Mouse (Mus musculus) layer of hippocampus, adult 8-10 months (tissue): Measurements from ENCODE around the gene Eef2. TPM values are rescaled to one million over a fixed set of nuclear protein-coding genes. Genes with fewer than 3 reads are reported as not detected.
A peak's percentile ranks its signal among the peaks of the same experiment; 100 is the strongest.

Experiments
- DNase-seq, 2 experiments: peaks; one replicate each; pipeline ENCODE4 v3.0.0; 2022; ENCODE audit warnings: low spot score in 2 of 2
- total RNA-seq, 4 experiments: library from RNA; stranded (reverse); gene quantifications; 2 replicates each; pipeline ENCODE4 v1.2.4; 2022

The Eef2 gene
- total RNA-seq, result 100 to 1,000 TPM; 820 to 960 (median 855) TPM

DNA sequence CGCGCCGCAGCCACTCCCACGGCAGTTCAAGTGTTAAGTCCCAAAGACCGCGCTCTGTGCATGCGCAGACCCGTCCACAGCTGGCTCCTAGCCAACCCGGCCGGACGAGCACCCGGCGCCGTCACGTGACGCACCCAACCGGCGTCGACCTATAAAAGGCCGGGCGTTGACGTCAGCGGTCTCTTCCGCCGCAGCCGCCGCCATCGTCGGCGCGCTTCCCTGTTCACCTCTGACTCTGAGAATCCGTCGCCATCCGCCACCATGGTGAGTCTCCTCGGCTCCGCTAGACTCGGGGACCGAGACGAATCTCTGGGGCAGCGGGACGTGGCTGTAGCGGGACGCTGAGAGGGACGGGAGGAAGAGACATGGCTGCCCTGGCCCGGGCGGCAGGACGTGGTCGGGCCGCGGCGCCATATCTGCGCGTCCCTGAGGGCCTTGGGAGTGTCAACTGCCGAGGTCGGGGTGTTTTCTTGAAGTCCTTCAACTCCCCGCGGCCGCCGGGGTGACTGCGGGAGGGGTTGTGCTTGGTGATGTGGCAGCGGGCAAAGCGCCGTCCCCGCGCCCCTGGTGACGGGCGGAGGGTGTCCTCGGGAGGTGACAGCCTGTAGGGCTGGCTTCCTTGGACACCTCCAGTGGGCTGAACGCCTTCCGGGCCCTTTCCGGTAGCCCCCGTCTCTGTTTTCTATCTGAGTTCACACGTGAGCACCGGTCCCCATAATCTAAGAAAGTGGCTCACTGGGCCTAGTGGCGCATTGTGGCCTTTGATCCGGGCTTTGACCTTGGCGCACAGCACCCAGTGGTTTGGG lies at the start of gene Eef2:
Gene Eef2 (plus strand): TSS at position 166 of the 806 bp plus-strand sequence.
- peak; percentile 95 to 99 for DNase-seq

DNA sequence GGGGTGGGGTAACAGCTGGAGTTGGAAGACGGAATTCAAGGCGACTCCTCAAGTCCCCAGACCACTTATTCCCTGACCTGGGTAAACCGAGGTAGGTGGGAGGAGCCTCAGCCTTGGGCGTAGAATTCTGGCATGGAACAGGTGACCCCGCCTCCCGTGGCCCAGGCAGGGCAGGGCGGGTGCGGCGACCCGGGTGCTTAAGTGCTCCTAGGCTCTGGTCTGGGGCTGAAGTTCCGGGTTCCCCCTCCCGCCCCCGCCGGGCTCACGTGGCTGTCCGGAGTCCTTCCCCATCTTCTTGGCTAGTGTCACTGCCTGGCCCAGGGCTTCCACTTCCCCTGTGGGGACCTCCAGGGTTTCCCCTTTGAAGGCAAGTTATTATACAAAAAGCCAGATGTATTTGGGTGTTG lies 42.2 kb upstream of the Eef2 start:
- no peak for DNase-seq

DNA sequence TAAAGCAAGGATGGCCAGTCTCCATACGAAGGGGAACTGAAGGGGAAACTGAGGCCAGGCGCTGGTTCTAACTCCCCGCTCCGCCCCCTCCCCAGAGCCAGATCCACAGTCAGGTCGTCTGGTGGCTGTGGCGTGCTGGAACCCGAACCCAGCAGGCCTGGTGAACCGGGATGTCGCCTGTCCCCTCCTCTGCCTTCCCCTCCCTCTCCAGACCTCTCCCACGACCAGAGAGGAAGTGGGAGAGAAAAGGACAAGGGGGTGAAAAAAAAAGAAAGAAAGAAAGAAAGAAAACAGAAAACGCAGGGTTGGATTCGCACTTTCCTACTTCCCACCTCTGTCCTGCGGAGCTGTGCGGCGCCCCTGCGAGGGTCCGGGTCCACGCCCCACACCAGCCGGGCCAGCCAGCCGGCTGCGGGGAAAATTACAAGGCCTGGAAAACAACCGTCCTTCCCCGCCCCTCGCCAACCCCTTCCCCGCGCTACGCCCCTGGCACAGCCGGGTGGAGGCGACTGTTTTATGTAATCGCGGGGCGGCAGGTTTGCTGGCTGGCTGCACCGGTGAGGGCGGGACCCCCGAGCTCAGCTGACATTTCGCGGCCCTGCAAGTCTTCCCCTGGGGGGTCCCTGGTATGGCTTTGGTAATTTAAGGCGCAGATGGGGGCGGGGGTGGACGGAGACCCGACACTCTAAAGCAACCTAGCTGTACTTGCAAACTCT lies 41.3 kb upstream of the Eef2 start, which contains the start of gene Zbtb7a:
Gene Zbtb7a (plus strand): TSS at position 255 of the 716 bp plus-strand sequence.
- DNase-seq, result peak in 1 of 2 experiments; percentile 42

DNA sequence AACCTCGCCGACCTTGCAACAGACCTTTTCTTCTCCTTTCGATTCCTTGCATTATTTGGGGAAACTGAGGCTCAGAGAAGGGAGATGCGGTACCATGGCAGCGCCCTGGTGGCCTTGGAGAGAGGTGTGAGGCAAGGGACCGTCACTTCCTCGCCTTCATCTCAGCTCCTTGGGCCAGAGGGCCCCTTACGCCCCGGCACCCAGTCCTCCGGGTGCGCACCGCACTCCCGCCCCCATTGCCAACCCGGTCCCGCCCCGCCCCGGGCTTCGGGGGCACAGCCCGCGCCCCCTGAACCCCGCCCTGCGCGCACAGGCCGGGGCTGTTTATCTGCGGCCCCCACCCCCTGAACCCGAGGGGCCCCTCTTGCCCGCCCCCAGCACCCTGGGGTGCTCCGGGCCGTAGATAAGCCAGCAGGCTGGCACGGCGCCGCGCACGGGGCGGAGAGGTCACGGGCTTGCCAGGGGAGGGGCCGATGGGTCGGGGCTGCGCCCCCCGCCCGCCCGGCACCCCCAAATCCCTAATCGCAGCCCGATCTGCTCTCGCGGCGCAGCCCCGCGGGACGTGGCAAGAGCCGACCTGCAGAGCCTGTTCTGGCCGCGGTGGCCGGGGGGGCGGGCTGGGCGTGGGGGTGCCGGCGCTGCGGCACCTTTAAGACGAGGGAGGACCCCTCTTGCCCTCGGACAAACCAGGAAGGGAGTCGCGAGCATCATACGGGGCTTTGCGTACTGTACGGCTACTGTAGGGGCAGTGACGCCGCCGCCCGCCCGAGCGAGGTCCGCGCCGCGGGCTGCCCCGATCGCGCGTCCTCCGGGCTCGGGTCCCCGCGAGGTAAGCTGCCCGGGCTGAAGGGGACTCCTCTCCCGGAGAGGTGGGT lies 40.4 kb upstream of the Eef2 start:
- DNase-seq, result peak in 1 of 2 experiments; percentile 48

DNA sequence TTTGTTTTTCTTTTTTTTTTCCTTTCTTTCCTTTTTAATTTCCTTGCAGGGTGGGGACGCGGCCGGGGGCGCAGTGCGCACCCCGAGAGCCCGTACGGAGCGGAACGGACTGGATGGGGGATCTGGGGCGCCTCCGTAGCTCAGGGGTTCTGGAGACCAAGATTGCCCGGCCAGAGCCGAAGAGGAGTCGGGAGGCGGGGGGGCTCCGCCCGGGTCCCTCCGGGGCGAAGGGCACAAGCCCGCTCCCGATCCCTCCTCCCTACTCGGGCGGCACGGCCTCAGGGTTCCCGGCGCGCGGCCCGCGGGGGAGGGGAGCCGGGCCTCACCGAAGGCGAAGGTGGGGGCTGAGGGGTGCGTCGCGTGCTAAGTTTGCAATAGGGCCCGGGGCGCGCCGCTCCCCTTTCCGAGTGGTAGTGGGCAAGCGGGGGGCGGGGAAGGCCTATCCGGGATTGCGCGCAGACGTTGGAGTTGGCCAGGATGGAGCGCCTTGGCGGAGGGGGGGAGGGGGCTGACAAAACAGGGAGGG lies 39.7 kb upstream of the Eef2 start:
- DNase-seq, result peak; percentile 74 to 76

DNA sequence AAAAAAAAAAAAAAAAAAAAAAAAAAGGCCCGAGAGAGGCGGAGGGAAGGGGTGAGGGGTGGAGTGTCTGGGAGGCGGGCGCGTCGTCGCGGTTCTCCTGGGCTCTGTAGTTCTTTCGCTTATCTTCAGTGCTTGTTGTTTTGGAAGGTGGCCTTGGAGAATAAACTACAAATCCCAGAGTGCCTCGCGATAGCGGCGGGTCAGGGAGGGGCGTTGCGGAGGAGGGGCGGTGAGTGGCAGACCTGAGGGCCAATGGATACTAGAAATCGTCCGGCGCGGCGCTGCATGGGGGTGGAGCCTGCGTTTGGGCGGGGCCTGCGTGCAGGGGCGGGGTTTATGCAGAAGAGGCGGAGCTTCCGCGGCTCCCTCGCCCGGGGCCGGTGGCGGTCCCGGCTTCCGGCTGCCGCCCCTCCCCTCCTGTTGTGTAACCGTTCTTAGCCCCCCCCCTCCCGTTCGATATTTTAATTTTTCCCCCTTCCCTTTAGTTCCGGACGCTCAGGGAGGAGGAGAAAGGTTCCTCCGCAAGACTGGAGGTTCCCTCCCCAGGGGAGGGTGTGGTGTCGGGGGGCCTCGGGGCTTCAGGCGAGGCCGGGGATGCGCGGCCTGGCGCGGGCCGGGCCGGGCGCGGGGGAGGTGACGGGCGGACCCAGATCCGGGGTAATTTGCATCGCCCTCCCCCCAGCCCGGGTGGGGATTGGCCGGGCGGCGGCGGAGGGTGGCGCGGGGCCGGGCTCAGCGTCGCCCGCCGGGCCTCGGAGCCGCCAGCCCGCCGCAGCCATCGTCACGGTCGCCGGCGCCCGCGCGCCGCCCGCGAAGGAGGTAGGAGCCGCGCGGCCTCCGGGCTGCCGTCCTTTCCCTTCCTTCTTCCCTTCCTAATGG lies 38.9 kb upstream of the Eef2 start:
- DNase-seq, result peak; percentile 99 to 100

DNA sequence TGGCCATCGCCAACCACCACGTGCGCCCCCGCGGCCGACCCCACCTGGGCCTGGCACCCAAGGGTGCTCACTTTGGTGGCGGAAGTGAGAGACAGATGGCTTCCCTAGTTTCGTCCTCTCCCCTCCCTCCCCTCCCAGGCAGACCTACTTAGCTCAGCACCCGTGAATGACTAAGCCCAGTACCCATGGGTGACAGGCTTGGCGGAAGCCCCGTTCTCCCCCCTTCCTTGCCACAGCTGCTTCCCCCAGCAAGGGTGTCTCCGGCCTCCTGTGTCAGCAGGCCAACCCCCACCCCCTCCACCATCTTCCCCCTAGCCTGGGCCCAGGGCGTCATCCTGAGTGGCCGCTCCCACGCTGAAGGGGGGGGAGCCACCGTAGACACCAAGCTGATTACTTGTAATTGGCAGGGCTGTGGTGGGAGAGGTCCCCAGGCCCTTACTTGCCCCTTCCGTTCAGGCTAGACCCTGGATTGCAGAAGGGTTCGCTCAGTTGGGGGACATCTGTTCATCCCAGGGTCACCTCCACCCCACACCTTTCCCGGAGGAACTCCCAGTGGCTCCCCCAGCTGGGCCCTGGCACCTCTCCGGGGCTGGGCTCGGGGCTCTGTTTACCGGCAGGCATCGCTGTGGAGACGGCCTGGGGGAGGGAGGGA lies 38.2 kb upstream of the Eef2 start:
- no peak for DNase-seq

DNA sequence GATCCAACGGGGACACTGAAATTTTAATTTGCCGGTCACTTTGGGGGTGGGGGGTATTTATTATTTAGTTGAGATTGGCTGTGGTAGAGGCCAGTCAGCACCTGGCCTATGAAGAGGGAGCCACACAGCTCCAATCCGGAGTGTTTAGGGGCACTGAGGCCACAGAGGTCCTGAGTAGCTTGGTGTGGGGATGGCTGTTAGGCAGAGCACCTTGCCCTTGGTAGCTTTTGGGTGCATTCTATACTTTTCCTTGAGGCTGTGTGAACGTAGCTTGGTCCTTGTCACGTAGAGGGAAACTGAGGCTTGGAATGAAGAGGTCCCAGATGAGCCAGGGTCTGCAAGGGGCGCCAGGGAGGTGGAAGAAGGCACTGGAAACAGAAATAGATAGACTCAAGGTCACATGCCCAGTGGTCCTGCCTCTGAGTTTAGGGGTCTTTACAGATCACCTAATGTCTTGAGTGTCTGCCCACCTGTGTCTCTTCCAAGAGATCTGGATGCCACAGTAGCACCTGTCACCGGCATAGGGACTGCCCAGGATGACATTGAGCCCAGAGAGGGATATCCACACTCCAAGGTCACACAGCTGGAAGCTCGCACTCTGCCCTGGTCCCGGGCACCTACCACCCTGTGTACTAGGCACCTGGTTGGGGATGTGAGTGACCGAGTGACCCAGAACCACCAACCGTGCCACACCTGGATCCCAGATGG lies 37.5 kb upstream of the Eef2 start:
- DNase-seq, result no peak

DNA sequence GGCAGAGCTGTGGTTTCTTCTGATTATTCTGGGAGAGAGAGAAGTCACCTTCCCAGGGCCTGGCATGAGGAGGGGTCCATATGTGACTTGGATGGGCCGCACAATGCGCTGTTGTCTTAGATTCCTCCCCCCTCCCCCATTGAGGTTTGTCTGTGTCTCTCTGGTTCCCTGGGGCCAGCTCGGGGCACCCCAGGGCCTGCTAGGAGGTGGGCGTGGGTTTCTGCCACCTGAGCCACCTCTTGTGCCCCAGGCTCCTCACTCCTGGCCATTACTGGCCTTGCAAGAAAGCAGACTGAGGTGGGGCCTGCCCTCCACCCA lies 36.9 kb upstream of the Eef2 start:
- no peak for DNase-seq

DNA sequence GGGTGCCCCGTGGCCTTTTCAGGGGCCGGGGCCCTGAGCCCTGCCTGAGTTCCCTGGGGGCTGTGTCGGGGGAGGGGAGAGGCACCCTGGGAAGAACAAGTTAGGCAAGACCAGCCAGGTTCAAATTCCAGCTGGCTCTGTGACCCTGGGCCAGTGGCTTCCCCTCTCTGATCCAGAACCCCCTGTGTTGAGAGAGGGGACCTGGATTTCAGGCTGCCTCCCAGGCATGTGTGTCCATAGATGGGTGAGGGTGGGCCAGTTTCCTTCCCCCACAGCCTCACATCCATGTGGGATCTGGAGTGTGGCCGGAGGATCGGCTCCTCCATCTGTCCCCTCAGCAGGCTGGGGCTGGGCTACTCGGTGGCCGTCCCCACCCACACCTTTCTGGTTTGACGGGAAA lies 36.4 kb upstream of the Eef2 start:
- DNase-seq, result no peak

DNA sequence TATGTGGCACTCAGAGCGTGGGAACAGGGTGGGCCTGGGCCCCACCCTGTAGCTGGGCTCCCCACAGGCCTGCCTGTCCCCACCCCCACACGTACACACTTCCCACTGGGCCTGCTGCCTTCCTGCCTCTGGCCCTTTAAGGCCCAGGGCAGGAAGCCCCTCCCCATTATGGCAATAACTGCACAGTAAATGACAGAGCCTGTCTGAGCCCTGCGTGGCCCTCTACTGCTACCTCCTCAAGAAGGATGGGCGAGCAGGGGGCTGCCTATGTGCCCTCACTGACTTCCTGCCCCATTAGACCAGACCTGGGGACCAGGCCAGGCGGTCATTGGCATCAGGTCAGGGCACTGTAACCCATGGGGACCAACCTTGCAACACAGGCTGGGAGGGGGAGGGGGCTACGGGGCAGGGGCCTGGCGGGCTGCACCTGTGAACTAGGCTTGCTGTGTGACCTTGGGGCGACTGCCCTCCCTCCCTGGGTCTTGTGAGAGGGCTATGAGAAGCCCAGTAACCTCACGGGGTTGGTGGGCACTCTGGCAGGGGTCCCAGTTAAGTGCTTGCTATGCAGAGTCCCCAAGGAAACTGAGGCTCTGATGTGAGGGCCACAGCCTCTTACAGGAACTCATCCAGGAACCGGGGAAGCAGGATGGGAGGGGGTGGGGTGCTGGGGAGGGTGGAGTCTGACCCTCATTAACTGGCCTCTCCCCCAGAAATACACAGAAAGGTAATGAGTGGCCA lies 35.5 kb upstream of the Eef2 start:
- no peak for DNase-seq

DNA sequence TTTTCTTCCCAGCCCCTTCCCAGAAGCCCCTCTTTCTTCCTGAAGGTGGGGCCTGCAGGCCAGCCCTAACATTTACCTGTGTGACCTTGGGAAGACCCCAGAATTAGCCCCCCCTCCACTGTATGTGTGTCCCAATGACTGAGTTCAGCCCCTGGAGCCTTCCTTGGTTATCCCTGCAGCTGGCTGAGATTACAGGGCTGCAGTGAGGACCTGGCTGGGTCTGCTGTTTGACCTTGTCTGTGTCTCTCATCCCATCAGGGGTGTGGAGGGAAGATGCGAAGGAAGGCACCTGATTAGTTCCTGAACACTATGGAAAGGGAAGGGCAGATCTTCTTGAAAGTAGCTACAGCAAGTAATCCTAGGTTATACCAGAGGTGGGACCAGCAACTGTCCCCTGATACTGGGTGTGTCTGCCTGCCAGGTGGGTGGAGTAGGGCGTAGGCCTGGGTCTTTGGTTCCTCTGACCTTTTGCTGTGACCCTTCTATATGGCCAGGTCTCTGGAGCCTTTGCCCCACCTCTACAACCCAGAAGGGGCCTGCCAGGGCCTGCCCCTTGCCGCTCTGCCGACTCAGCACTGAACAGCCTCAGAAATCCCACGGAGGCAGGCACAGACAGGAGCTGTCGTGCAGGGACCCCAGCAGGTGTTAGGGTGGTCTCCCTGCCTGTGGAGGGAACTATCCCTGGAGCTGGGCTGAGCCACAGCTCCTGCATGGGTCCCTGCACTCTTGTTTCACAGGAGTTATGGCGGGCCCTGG lies 34.8 kb upstream of the Eef2 start:
- DNase-seq, result no peak

DNA sequence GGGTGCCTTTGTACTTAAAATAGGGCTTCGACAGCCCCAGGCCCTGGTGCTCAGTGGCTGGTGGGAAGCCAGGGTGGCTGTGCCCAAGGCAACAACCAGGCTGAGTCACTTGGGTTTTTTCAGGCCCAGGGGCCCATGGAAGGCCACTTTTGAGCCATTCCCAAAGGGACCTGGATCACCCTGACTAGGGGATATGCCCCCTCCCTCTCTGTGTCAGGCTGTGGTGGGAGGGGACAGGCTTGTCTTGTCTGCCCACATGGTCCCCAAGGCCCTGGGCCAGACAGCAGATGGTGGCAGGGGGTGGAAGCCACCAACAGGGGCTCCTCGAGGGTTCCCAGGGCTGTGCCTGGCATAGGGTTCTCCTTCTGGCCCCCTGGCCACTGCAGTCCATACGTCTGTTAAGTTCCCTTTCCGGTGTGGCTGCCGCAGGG lies 33.9 kb upstream of the Eef2 start:
- no peak for DNase-seq

DNA sequence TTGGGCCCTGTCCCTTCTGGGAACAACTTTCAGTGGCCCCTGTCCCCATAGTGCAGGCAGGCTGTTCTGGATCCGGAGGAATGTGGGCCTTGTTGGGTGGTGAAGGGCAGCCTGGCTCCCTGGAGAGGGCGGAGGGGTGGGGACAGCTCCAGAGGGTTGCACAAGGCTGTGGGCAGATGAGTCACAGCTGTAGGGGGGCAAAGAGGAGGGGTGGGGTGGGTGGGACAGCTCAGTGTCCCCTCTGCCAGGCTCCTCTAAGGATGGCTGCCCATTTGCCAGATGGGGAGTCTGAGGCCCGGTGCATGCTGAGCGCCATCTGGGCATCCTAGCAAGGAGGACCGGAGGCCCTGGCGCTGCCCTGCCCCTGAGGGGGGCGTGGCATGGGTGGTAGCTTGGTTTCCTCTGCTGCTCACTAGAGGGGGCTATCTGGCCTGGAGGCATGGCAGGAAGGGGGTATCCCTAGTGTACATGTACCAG lies 33.2 kb upstream of the Eef2 start:
- no peak for DNase-seq

DNA sequence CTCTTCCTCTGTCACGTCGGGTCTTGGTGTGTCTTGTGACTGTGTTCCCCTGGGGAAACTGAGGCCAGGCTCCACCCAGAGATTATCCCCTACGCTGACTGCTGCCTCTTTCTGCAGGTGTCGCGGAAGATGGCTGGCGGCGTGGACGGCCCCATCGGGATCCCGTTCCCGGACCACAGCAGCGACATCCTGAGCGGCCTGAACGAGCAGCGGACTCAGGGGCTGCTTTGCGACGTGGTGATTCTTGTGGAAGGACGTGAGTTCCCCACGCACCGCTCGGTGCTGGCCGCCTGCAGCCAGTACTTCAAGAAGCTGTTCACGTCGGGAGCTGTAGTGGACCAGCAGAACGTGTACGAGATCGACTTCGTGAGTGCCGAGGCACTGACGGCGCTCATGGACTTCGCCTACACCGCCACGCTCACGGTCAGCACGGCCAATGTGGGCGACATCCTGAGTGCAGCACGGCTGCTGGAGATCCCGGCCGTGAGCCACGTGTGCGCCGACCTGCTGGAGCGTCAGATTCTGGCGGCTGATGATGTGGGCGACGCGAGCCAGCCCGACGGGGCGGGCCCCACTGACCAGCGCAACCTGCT lies 32.5 kb upstream of the Eef2 start:
- DNase-seq, result no peak

DNA sequence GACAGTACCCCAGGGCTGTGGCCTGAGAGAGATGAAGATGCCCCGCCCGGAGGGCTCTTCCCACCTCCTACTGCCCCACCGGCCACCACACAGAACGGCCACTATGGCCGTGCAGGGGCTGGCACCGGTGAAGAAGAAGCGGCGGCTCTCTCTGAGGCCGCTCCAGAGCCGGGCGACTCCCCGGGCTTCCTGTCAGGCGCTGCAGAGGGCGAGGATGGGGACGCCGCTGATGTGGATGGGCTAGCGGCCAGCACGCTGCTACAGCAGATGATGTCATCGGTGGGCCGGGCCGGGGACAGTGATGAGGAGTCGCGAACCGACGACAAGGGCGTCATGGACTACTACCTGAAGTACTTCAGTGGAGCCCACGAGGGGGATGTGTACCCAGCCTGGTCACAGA lies 31.8 kb upstream of the Eef2 start:
- no peak for DNase-seq

DNA sequence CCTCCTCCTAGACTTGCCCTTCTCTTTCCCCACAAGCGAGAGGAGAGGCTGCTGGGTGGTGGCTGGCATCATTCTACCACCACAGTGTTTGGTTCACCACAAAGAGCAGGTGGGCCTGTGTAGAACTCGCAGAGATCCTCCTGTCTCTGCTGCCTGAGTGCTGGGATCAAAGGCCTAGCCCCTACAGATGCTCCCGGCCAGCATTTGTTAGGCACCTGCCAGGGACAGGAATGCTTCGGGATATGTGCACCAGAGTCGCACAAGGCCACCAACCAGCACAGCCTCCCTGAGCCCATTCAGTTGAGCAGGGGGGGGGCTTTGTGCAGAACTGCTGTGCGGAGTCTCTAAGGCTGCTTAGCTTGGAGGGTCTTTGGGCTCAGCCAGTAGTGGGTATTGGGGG lies 31.1 kb upstream of the Eef2 start:
- no peak for DNase-seq
